Mouse (Mus musculus): ENCODE measurements around the gene Fbxo34.

GRCm38 (mm10) chr14:47508035-47508434 is 57.8 kb downstream of the Fbxo34 start:
- TF ChIP-seq CTCF (IDR thresholded peaks at IDR 0.05; ENCODE audit: low read depth, low read length) (no peak), POLR2A (IDR thresholded peaks at IDR 0.05; ENCODE audit: extremely low read depth, insufficient read depth, low read length) (no peak)
